Mouse (Mus musculus): ENCODE measurements around the gene Wfdc21.

DNA sequence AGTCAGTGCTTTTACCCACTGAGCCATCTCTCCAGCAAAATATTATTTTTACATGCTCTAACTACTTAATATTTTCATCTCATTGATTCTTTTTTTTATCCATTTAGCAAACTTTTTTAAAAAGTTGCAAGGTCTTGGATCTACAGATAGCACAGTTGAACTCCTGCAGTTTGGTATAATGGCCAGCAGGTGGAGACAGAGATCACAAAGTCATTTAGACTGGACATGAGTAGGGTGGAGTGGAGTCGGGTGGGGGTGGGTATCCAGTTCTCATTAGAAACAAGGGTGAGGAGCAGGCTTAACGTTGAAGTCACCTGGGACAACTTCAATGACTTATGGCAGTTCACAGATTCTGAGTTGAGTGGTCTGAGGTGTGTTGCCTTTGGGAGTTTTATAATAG is 38.6 kb downstream of the Wfdc21 start:
- TF ChIP-seq CTCF (IDR thresholded peaks at IDR 0.05; ENCODE audit: low read depth) (peak; percentile 87), EP300 (optimal IDR thresholded peaks at IDR 0.05) (no peak)
